Mouse (Mus musculus) myocyte (in vitro differentiated cells): Measurements from ENCODE around the gene Eif4b. TPM values are rescaled to one million over a fixed set of nuclear protein-coding genes. Genes with fewer than 3 reads are reported as not detected.

Source experiments
- H3K27me3 ChIP-seq: one replicate; pipeline ENCODE4 v1.6.1; 2011; ENCODE audit not compliant: control insufficient read depth, insufficient read depth, insufficient read length
- H3K36me3 ChIP-seq: one replicate; pipeline ENCODE4 v1.6.1; 2011; ENCODE audit not compliant: control insufficient read depth, insufficient read depth
- H3K4me2 ChIP-seq: one replicate; pipeline ENCODE4 v1.6.1; 2011; ENCODE audit warnings: low read depth, control low read depth
- H3K4me3 ChIP-seq: one replicate; pipeline ENCODE4 v1.5.1; 2011; ENCODE audit warnings: mild to moderate bottlenecking, control low read depth, moderate library complexity
- H3K79me2 ChIP-seq: one replicate; pipeline ENCODE4 v1.6.1; 2011; ENCODE audit not compliant: control insufficient read depth, insufficient read depth
- H3ac ChIP-seq: one replicate; pipeline ENCODE4 v1.6.1; 2011; ENCODE audit not compliant: control insufficient read depth, insufficient read length
- CEBPB ChIP-seq: IDR thresholded peaks from 2 replicates; pipeline ENCODE4 v1.6.1; 2011; ENCODE audit warnings: mild to moderate bottlenecking, moderate library complexity; ENCODE audit not compliant: poor library complexity, insufficient read depth, severe bottlenecking
- E2F4 ChIP-seq: IDR thresholded peaks from one replicate; pipeline ENCODE4 v1.6.1; 2011; ENCODE audit warnings: mild to moderate bottlenecking, control low read depth, moderate library complexity; ENCODE audit not compliant: insufficient read depth
- MAX ChIP-seq: IDR thresholded peaks from one replicate; pipeline ENCODE4 v1.6.1; 2011; ENCODE audit warnings: low read depth, mild to moderate bottlenecking, control low read depth
- MYOD1 ChIP-seq, 3 experiments: IDR thresholded peaks; one replicate each; pipeline ENCODE4 v1.6.1; 2011; ENCODE audit warnings: control low read depth in 2 of 3, low read depth in 2 of 3, mild to moderate bottlenecking in 2 of 3, moderate library complexity in 1 of 3; ENCODE audit not compliant: insufficient read length in 2 of 3, control insufficient read depth in 1 of 3
- MYOG ChIP-seq, 3 experiments: IDR thresholded peaks; one replicate each; pipeline ENCODE4 v1.6.1; 2011; ENCODE audit warnings: control low read depth in 2 of 3, low read depth in 2 of 3, mild to moderate bottlenecking in 2 of 3; ENCODE audit not compliant: insufficient read length in 2 of 3, control insufficient read depth in 1 of 3, insufficient read depth in 1 of 3
- POLR2A ChIP-seq: IDR thresholded peaks from one replicate; pipeline ENCODE4 v1.6.1; 2011; ENCODE audit warnings: low read depth, mild to moderate bottlenecking, control low read depth, moderate library complexity; ENCODE audit not compliant: insufficient read length
- POLR2AphosphoS2 ChIP-seq: IDR thresholded peaks from one replicate; pipeline ENCODE4 v1.6.1; 2011; ENCODE audit warnings: low read depth, control low read depth; ENCODE audit not compliant: insufficient read length
- REST ChIP-seq: IDR thresholded peaks from one replicate; pipeline ENCODE4 v1.6.1; 2011; ENCODE audit warnings: mild to moderate bottlenecking, control low read depth, moderate library complexity; ENCODE audit not compliant: insufficient read depth, insufficient read length
- SRF ChIP-seq: IDR thresholded peaks from one replicate; pipeline ENCODE4 v1.6.1; 2011; ENCODE audit warnings: low read depth; ENCODE audit not compliant: control insufficient read depth, insufficient read length
- TCF12 ChIP-seq: IDR thresholded peaks from one replicate; pipeline ENCODE4 v1.6.1; 2011; ENCODE audit warnings: mild to moderate bottlenecking, control low read depth; ENCODE audit not compliant: poor library complexity, insufficient read depth, severe bottlenecking
- TCF3 ChIP-seq: IDR thresholded peaks from one replicate; pipeline ENCODE4 v1.6.1; 2011; ENCODE audit warnings: low read depth, control low read depth; ENCODE audit not compliant: insufficient read length
- USF1 ChIP-seq: IDR thresholded peaks from one replicate; pipeline ENCODE4 v1.6.1; 2011; ENCODE audit warnings: low read depth, mild to moderate bottlenecking, control low read depth, moderate library complexity
- polyA plus RNA-seq: library from polyadenylated mRNA; unstranded; fragments of >200 nt; fragmentation: generic; extraction: Trizol; gene quantifications from one replicate; pipeline ENCODE4 v1.2.1, GENCODE M21; 2012; ENCODE audit warnings: missing spikeins

Gene Eif4b
- polyA plus RNA-seq, 1 experiment = 266 TPM

GRCm38 (mm10) chr15:102092222-102092621 lies 18.6 kb downstream of the Eif4b start:
- H3K79me2 ChIP-seq = peaks cover 34% of the 10 kb centered on the region
- H3K36me3 ChIP-seq = peaks cover 94% of the 10 kb centered on the region
- no peak overlapping the region for H3ac ChIP-seq
- no peaks in the 10 kb centered on the region for H3K27me3 ChIP-seq
- no peak overlapping the region for H3K4me3 ChIP-seq
- TF ChIP-seq MAX (no peak), USF1 (no peak), TCF12 (no peak), MYOD1 (IDR thresholded peaks at IDR 0.05; ENCODE audit: control insufficient read depth in 1 of 3, insufficient read length in 2 of 3, low read depth in 2 of 3) (no peak), MYOG (IDR thresholded peaks at IDR 0.05; ENCODE audit: control insufficient read depth in 1 of 3, insufficient read depth in 1 of 3, insufficient read length in 2 of 3, low read depth in 2 of 3) (no peak), REST (no peak), E2F4 (no peak), SRF (no peak), TCF3 (no peak), CEBPB (no peak), POLR2A (no peak), POLR2AphosphoS2 (no peak)
- no peak overlapping the region for H3K4me2 ChIP-seq

- Histone ChIP-seq H3K27me3 (no peaks in the 10 kb centered on the region), H3K79me2 (peaks cover 23% of the 10 kb centered on the region), H3K36me3 (peaks cover 75% of the 10 kb centered on the region), H3K4me3 (no peak overlapping the region), H3ac (no peak overlapping the region), H3K4me2 (no peak overlapping the region)
- TF ChIP-seq POLR2A (no peak), MYOG (IDR thresholded peaks at IDR 0.05; ENCODE audit: control insufficient read depth in 1 of 3, insufficient read depth in 1 of 3, insufficient read length in 2 of 3, low read depth in 2 of 3) (no peak), SRF (no peak), TCF12 (no peak), E2F4 (no peak), USF1 (no peak), TCF3 (no peak), MAX (no peak), MYOD1 (IDR thresholded peaks at IDR 0.05; ENCODE audit: control insufficient read depth in 1 of 3, insufficient read length in 2 of 3, low read depth in 2 of 3) (no peak), REST (no peak), CEBPB (no peak), POLR2AphosphoS2 (no peak)
Measured at GRCm38 (mm10) chr15:102094157-102094556, 20.6 kb downstream of the Eif4b start.

- H3K4me3 ChIP-seq = no peak overlapping the region
- peaks cover 66% of the 10 kb centered on the region for H3K36me3 ChIP-seq
- no peak overlapping the region for H3ac ChIP-seq
- peak; percentile 48 for TF ChIP-seq POLR2AphosphoS2
- no peak for TF ChIP-seq MYOG (IDR thresholded peaks at IDR 0.05; ENCODE audit: control insufficient read depth in 1 of 3, insufficient read depth in 1 of 3, insufficient read length in 2 of 3, low read depth in 2 of 3)
- no peak for TF ChIP-seq REST
- TF ChIP-seq CEBPB = no peak
- TF ChIP-seq POLR2A = no peak
- no peak overlapping the region for H3K4me2 ChIP-seq
- no peaks in the 10 kb centered on the region for H3K27me3 ChIP-seq
- peaks cover 26% of the 10 kb centered on the region for H3K79me2 ChIP-seq
Measured at GRCm38 (mm10) chr15:102094988-102095387, 21.4 kb downstream of the Eif4b start.

GRCm38 (mm10) chr15:102097147-102097915 lies 23.8 kb downstream of the Eif4b start:
- TF ChIP-seq MYOG (IDR thresholded peaks at IDR 0.05; ENCODE audit: control insufficient read depth in 1 of 3, insufficient read depth in 1 of 3, insufficient read length in 2 of 3, low read depth in 2 of 3) (no peak), E2F4 (no peak), TCF12 (no peak), SRF (no peak), REST (no peak), POLR2AphosphoS2 (peak; percentile 79), POLR2A (no peak), CEBPB (peak; percentile 94), MYOD1 (IDR thresholded peaks at IDR 0.05; ENCODE audit: control insufficient read depth in 1 of 3, insufficient read length in 2 of 3, low read depth in 2 of 3) (peak in 2 of 3 experiments; percentile 9 to 38), MAX (peak; percentile 21)

More at GRCm38 (mm10) chr15:102097147-102097915, 23.8 kb downstream of the Eif4b start:
- H3ac ChIP-seq = no peak overlapping the region
- H3K36me3 ChIP-seq = peaks cover 43% of the 10 kb centered on the region
- H3K79me2 ChIP-seq = peaks cover 9% of the 10 kb centered on the region
- H3K4me3 ChIP-seq = no peak overlapping the region
- H3K4me2 ChIP-seq = peak overlapping the region; percentile 96
- no peaks in the 10 kb centered on the region for H3K27me3 ChIP-seq
